Mouse (Mus musculus) Patski (cell line): ENCODE data around the gene Ncoa5. TPM values are rescaled to one million over a fixed set of nuclear protein-coding genes. Genes with fewer than 3 reads are reported as not detected.

ENCODE experiments used
- ATAC-seq: fragments of 100-300 bp; one replicate; pipeline ENCODE4 v1.8.0; 2021
- CTCF ChIA-PET: fragments of 350-600 bp; sonication (Branson Sonifier 250); formaldehyde crosslinking; loops from one replicate; lab custom pipeline; 2022; ENCODE audit warnings: inconsistent platforms; lab: Charles Lee
- POLR2A ChIA-PET: fragments of 350-600 bp; sonication (Branson Sonifier 250); formaldehyde crosslinking; loops from one replicate; lab custom pipeline; 2022; ENCODE audit warnings: antibody characterized with exemption, inconsistent platforms; lab: Charles Lee
- DNase-seq: peaks from one replicate; pipeline ENCODE4 v3.0.0-alpha.2; 2011; ENCODE audit warnings: low read depth, low spot score
- H3K27me3 ChIP-seq: fragments of 371-371 bp; one replicate; pipeline ENCODE4 v1.5.1; 2021
- CTCF ChIP-seq: fragments of 100-300 bp; IDR thresholded peaks from one replicate; pipeline ENCODE4 v1.5.1; 2021
- in situ Hi-C: fragments of 300-500 bp; cut with MboI; formaldehyde crosslinking; loops from 3 replicates; pipeline ENCODE4 v1.11.1; 2018; ENCODE audit warnings: low pct_unique_long_range_greater_than_20kb, mixed read lengths
- polyA plus RNA-seq: library from polyadenylated mRNA; unstranded; gene quantifications from one replicate; pipeline ENCODE4 v1.2.3, GENCODE M21; 2021

The Ncoa5 gene
- polyA plus RNA-seq, 1 experiment from 2014 or later, result 40.0 TPM

DNA sequence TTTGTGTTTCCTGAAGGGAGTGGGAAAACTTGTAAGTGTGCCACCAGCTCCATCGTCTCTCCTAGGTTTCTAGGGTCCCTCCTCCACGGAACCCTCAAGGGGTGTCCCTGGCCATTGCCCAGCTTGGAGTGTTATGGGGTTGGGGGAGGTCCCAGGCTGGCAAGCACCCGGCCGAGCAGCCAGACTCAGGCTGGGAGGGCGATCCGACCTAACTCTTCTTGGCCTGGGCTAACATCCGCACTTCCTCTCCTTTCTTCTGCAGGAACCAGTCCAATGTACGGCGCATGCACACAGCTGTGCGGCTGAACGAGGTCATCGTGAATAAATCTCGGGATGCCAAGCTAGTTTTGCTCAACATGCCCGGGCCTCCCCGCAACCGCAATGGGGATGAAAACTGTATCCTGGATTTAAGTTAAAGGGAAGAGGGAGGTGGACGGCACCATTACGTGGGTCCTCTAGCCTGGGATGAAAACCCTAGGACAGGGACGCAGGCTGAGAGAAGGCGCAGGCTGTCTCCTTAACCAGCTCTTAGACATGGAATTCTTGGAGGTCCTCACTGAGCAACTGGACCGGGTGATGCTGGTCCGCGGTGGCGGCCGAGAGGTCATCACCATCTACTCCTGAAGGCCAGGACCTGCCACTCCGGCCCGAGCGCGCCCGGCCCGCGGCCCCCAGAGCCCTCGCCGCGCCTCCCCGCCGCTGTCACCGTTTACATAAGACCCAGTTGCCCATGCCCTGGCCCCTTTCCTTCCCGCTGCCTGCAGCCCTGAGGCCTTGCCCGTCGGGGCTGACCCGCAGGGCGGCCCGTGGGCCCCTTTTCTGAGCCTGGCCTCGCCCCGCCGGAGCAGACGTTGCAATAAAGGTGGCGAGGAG is 37.6 kb downstream of the Ncoa5 start:
- no peak for DNase-seq
- CTCF ChIA-PET, result no interaction called here
- no peak for TF ChIP-seq CTCF
- H3K27me3 ChIP-seq, result no peaks in the 10 kb centered on the region
- POLR2A ChIA-PET, result no interaction called here
- in situ Hi-C loops, result no loop called here
- ATAC-seq, result no peak

DNA sequence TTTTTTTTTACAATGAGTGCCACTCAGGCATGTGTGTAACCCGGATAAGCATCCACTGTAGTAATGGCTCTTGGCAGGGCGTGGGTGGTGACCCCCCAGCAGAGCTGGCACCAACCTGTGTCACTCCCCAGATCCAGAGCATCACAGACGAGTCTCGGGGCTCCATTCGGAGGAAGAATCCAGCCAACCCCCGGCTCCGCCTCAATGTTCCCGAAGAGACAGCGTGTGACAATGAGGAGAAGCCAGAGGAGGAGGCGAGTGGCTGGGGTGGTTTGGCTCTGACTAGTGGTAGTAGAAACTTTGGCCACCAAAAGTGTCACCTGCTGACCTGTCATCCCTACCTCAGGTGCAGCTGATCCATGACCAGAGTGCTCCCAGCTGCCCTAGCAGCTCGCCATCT is 38.7 kb downstream of the Ncoa5 start:
- in situ Hi-C loops, result no loop called here
- TF ChIP-seq CTCF, result no peak
- CTCF ChIA-PET, result no interaction called here
- POLR2A ChIA-PET, result no interaction called here
- DNase-seq (no peak), ATAC-seq (no peak)
- H3K27me3 ChIP-seq, result no peaks in the 10 kb centered on the region

DNA sequence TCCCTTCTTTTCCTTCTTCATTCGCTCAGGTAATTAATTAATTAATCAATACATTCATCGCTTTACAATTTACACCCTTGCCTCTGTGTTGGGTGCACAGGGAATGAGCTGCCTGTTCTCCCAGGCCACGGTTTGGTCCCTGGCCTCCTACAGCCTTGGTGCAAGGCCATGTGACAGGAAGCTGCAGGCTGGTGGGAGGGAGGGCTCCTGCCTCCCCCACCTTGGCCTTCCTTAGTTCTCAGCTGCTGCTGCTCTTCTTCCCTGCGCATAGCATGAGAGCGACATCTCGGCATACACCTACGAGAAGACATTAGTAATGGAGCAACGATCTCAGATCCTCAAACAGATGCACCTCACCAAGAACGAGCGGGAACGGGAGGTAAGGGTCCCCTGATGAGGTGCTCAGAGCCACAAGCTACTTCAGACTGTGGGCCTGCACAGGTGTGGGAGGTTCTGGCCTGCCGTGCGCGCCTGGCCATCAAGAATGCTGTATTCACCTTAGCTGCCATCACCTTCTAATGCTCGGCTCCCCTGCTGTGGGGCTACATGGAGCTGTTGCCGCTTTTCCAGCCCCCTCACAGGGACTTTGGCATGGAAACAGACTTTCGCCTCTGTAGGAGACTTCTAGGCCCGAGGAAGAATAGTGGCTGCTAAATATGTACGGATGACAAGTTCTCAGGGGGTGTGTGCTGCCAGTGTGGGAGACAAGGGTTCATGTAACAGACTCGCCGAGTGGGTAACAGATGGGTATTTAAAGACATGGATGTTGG is 39.8 kb downstream of the Ncoa5 start:
- ATAC-seq, result no peak
- ChIA-PET CTCF (no interaction called here), POLR2A (interaction anchor here (0.5 kb wide), 1 partner anchor 10 kb away, joined by 3 read pairs; no protein-coding TSS in a partner anchor)
- no peak for DNase-seq
- no peaks in the 10 kb centered on the region for H3K27me3 ChIP-seq
- TF ChIP-seq CTCF, result no peak
- in situ Hi-C loops, result no loop called here

DNA sequence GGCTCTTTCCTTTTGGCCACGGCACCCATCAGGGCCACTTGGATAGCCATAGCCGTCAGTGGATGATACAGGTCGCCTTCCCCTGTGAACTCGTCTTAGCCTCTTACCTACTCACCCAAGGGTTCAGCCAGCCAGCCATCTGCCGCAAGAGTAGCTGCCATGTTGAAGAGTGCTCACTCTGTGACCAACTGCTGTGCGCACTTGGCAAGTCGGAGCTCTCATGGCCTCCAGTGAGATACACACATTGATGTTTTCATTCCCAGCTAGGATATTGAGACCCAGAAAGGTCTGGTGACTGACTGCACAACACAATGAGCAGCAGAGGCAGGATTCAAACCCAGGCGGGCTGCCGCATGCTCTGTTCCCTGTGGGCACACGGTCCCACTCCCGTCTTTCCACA is 40.5 kb downstream of the Ncoa5 start:
- CTCF ChIA-PET, result no interaction called here
- H3K27me3 ChIP-seq, result no peaks in the 10 kb centered on the region
- ATAC-seq (no peak), DNase-seq (no peak)
- no peak for TF ChIP-seq CTCF
- in situ Hi-C loops, result no loop called here
- POLR2A ChIA-PET, result interaction anchor here (0.5 kb wide), 1 partner anchor 10 kb away, joined by 3 read pairs; no protein-coding TSS in a partner anchor

DNA sequence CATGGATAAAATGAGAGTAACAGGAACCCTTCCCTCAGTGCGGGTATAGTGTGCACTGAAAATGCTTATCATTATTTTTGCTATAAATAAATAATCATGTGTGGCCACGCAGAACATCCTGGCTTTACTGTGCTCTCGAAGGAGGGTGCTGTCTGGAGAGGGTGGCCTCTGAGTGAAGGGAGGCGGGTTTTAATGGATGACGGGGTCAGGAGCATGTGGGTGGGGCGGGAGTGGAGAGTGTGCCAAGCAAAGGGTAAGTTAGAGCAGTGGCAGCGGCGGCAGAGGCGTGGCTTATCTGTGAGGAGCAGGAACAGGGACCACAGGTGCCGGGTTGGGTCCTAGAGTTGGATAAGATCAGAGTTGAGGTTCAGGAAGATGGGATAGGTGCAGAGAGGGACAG is 42.9 kb downstream of the Ncoa5 start:
- DNase-seq (no peak), ATAC-seq (no peak)
- in situ Hi-C loops, result no loop called here
- ChIA-PET POLR2A (no interaction called here), CTCF (interaction anchor here (1.2 kb wide), 1 partner anchor 11 kb away, joined by 3 read pairs; no protein-coding TSS in a partner anchor)
- no peak for TF ChIP-seq CTCF
- H3K27me3 ChIP-seq, result no peaks in the 10 kb centered on the region

DNA sequence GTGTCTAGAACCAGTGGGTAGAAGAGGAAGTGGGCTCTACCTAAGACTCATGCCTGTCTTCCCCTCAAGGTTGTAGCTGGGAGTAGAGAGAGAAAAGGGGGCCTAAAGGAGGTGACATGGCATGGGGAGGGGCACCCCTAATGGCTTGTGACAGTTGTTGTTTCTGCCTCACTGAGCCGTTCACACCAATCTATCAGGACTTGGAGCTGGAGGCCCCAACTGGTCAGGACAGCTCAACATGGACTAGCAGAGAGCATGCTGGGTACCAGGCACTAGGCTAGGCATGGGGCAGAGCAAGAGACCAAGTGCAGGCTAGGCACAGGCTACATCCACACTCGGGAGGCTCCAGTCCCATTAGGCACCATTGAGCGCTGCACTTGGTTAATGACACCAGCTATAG is 43.6 kb downstream of the Ncoa5 start:
- ChIA-PET POLR2A (no interaction called here), CTCF (interaction anchor here (1.2 kb wide), 1 partner anchor 12 kb away, joined by 3 read pairs; no protein-coding TSS in a partner anchor)
- ATAC-seq (no peak), DNase-seq (no peak)
- H3K27me3 ChIP-seq, result no peaks in the 10 kb centered on the region
- no peak for TF ChIP-seq CTCF
- in situ Hi-C loops, result no loop called here

DNA sequence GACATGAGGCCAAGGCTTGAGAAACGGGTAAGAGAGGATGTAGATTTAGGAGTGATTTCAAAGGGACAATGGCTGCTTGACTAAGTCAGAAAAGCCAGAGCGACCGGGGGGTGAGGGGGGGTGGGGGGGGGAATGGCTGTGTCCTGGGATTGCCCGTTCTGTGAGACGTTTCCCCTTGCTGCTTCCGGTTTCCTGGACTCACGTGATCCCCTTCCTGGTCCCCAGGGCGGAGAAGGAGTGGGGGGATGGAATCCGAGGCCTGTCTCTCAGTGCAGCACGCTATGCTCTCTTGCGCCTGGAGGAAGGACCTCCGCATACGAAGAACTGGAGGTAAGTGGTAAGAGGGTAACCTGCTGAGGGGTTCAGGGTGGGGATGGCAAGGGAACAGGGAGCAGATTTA is 45.9 kb downstream of the Ncoa5 start:
- DNase-seq (no peak), ATAC-seq (no peak)
- ChIA-PET POLR2A (no interaction called here), CTCF (no interaction called here)
- TF ChIP-seq CTCF, result no peak
- H3K27me3 ChIP-seq, result no peaks in the 10 kb centered on the region
- in situ Hi-C loops, result no loop called here

DNA sequence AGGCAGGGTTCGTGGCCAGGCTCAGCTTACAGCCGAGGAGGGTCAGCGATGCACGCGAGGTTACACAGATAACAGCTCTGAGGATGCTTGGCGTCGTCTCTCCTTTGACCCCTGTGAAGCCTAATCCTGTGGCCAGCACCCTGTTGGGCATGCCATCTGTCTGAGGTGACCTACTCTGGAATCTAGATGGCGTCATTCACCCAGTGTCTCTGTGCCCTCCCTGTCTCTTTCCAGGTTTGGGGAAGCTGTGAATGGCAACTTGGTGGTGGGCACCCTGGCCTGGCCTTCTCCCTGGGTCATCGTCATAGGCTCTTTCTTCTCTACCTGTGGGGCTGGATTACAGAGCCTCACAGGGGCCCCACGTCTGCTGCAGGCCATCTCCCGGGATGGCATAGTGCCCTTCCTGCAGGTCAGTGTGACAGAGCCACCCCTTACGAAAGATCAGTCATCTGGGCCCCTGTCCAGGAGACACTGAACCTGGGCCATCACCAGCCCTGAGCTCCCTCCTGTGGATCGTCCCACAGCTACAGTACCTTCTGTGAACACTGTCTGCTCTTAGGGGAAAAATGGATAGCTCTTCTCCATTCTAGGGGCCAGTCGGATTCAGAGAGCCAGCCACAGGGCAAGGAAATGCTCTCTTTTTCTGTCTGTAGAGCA is 48.2 kb downstream of the Ncoa5 start:
- ChIA-PET CTCF (no interaction called here), POLR2A (no interaction called here)
- no peaks in the 10 kb centered on the region for H3K27me3 ChIP-seq
- ATAC-seq (no peak), DNase-seq (no peak)
- in situ Hi-C loops, result no loop called here
- no peak for TF ChIP-seq CTCF

DNA sequence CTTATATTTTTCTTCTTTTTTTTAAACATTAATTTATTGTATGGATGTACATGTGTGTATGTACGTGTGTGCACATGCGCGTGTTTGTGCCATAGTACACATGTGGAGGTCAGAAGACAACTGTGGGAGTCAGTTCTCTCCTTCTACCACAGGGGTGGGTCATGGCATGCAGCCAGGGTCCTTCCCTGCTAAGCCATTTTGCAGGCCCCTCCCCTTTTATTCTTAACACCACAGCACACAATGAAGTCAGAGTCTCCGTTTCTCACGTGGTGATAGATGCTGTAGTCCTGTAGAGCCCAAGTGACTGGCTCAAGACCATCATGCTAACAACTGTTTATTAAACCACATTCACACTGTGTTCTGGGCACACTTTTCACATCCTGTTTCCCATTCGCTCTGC is 48.7 kb downstream of the Ncoa5 start:
- H3K27me3 ChIP-seq, result no peaks in the 10 kb centered on the region
- ATAC-seq, result no peak
- in situ Hi-C loops, result no loop called here
- ChIA-PET CTCF (no interaction called here), POLR2A (no interaction called here)
- no peak for DNase-seq
- TF ChIP-seq CTCF, result no peak

DNA sequence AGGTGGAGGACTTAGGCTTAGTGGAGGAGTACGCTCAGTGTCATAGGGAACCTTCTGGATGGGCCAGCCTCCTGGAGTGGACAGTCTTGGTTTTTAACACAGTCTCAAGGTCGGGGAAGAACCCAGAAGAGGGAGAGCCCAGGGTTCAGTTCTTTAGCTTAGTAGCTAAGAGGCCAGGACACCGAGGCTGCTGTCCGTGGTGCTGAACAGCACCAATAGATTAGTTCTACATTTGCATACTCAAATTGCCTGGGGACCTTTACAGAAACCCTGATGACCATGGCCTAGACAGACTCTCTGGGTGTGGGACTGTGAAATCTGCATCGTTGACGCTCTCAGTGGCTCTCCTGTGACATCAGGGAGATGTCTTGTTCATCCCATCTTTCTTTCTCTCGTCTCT is 54.9 kb downstream of the Ncoa5 start:
- ChIA-PET POLR2A (no interaction called here), CTCF (no interaction called here)
- peaks cover 5% of the 10 kb centered on the region for H3K27me3 ChIP-seq
- DNase-seq (no peak), ATAC-seq (peak; percentile 35)
- TF ChIP-seq CTCF, result no peak
- in situ Hi-C loops, result no loop called here
